In genomic region chr5:43467214-43467613, GRCm38 (mm10) we compare ENCODE assay signal across 28 mouse cellular contexts. TPM values are rescaled to one million over a fixed set of nuclear protein-coding genes. Genes with fewer than 3 reads are reported as not detected.
DNase-seq lines count a peak whose midpoint lies in the region; ATAC-seq and TF ChIP-seq lines count a peak whose summit lies in the region.
"Had no signal": no experiment of that assay in that cellular context is flagged by ENCODE, and none has a peak within 500 bp of the region (broad histone marks: within the 10 kb centered on the region; RNA-seq: fewer than 3 reads in every experiment).

No protein-coding gene starts in this region.

- H3K79me2 ChIP-seq in heart, adult 2 months (replicated peaks; ENCODE audit: control insufficient read depth, insufficient read depth, low read length): no peaks in the 10 kb centered on the region
- no peaks in the 10 kb centered on the region for H3K79me2 ChIP-seq in CH12.LX (replicated peaks; ENCODE audit: control insufficient read depth, extremely low read depth, insufficient read depth, poor library complexity, severe bottlenecking)

- H3K4me2 ChIP-seq in CH12.LX (ENCODE audit: insufficient read depth, low read depth, poor library complexity, severe bottlenecking): no peak overlapping the region
- no peak overlapping the region for H3K4me2 ChIP-seq in hindbrain, embryonic 16.5 days (ENCODE audit: low read length)
- H3K4me2 ChIP-seq: embryonic facial prominence, embryonic 13.5 days; embryonic facial prominence, embryonic 15.5 days; forebrain, embryonic 12.5 days had no signal

- DNase-seq in gastrocnemius, adult 18-20 months (ENCODE audit: low spot score): peak; percentile 18
- DNase-seq in gastrocnemius, postnatal 14 days: no peak
- DNase-seq in heart, adult 11 months: peak; percentile 86
- DNase-seq in heart, adult 2 months: no peak
- DNase-seq in CH12.LX (ENCODE audit: extremely low read depth): peak; percentile 94
- DNase-seq: adrenal gland, adult 2 months; adrenal gland, postnatal 10 days; adrenal gland, postnatal 25 days; B cell, adult 2 months; cerebellum, adult 11 months; cerebellum, adult 18-20 months; cerebellum, adult 8-10 months; cerebellum, adult 9-11 months; cerebellum, postnatal 14 days; cerebellum, postnatal 36 days; embryo, embryonic 11 days had no signal

- dilution Hi-C loops in CH12.LX (cut with MboI; ENCODE audit: extremely low pct_ligation_motif_present, extremely low pct_unique_long_range_greater_than_20kb, low sequenced_read_pairs): no loop called here

- TF ChIP-seq RAD21 in CH12.LX (IDR thresholded peaks at IDR 0.05; ENCODE audit: low read depth, low read length): no peak; the same call in 1 of the 2 replicates

- whole genome bisulfite sequencing in heart, adult 2 months: 30% methylated on average over 3 of the region's 3 CpGs
- WGBS in hindbrain, embryonic 16.5 days: 76% methylated on average over 3 of the region's 3 CpGs

- TF ChIP-seq CTCF in heart, adult 2 months (IDR thresholded peaks at IDR 0.05): no peak
- TF ChIP-seq CTCF in CH12.LX (conservative IDR thresholded peaks at IDR 0.05 in 1 of 2, IDR thresholded peaks at IDR 0.05 in 1 of 2; ENCODE audit: low read depth in 2 of 2, low read length in 2 of 2): no peak

- in situ Hi-C loops in CH12.LX (cut with MboI; ENCODE audit: low pct_ligation_motif_present, low pct_unique_long_range_greater_than_20kb, low sequenced_read_pairs): no loop called here

- no peak overlapping the region for H3K27ac ChIP-seq in heart, adult 2 months
- peak overlapping the region; percentile 53 for H3K27ac ChIP-seq in CH12.LX (ENCODE audit: insufficient read depth, low read depth)
- H3K27ac ChIP-seq in hindbrain, embryonic 16.5 days (ENCODE audit: low read depth, low read length): no peak overlapping the region
- H3K27ac ChIP-seq: embryonic facial prominence, embryonic 13.5 days; embryonic facial prominence, embryonic 15.5 days; forebrain, embryonic 10.5 days; forebrain, embryonic 12.5 days had no signal

- TF ChIP-seq EP300 in heart, adult 2 months (IDR thresholded peaks at IDR 0.05; ENCODE audit: insufficient read depth, low read depth, low read length): no peak
- TF ChIP-seq EP300 in CH12.LX (IDR thresholded peaks at IDR 0.05; ENCODE audit: low read length): peak; percentile 96

- intact Hi-C loops in gastrocnemius, postnatal 14 days (cut with DNase I; ENCODE audit: low total_unique reads): no loop called here
- intact Hi-C loops in heart, adult 2 months (cut with DNase I): no loop called here

- no peaks in the 10 kb centered on the region for H3K36me3 ChIP-seq in heart, adult 2 months (ENCODE audit: control insufficient read depth, insufficient read depth, low read length)
- H3K36me3 ChIP-seq in CH12.LX (replicated peaks in 1 of 2; ENCODE audit: control insufficient read depth in 1 of 2, insufficient read depth in 1 of 2, low read length in 1 of 2): no peaks in the 10 kb centered on the region
- no peaks in the 10 kb centered on the region for H3K36me3 ChIP-seq in hindbrain, embryonic 16.5 days (ENCODE audit: control insufficient read depth, insufficient read depth, low read length)
- H3K36me3 ChIP-seq: embryonic facial prominence, embryonic 13.5 days; embryonic facial prominence, embryonic 15.5 days; forebrain, embryonic 10.5 days; forebrain, embryonic 12.5 days had no signal

- H3K4me1 ChIP-seq in heart, adult 2 months (ENCODE audit: control insufficient read depth, insufficient read depth, low read length): no peaks in the 10 kb centered on the region
- H3K4me1 ChIP-seq in CH12.LX (ENCODE audit: control insufficient read depth in 1 of 2, insufficient read depth in 2 of 2): peaks cover 10 to 90% of the 10 kb centered on the region in 2 experiments
- no peaks in the 10 kb centered on the region for H3K4me1 ChIP-seq in hindbrain, embryonic 16.5 days (ENCODE audit: control insufficient read depth, insufficient read depth, low read depth, low read length)
- H3K4me1 ChIP-seq: embryonic facial prominence, embryonic 13.5 days; embryonic facial prominence, embryonic 15.5 days; forebrain, embryonic 10.5 days; forebrain, embryonic 12.5 days had no signal

- no peak for TF ChIP-seq POLR2A in heart, adult 2 months (IDR thresholded peaks at IDR 0.05; ENCODE audit: insufficient read depth, low read depth, low read length)
- no peak for TF ChIP-seq POLR2A in CH12.LX (IDR thresholded peaks at IDR 0.05; ENCODE audit: low read depth, low read length)

- no peak overlapping the region for H3K9ac ChIP-seq in heart, adult 2 months (ENCODE audit: low read depth, low read length)
- H3K9ac ChIP-seq in CH12.LX (ENCODE audit: insufficient read depth, low read depth): no peak overlapping the region
- H3K9ac ChIP-seq in hindbrain, embryonic 16.5 days (ENCODE audit: low read depth, low read length): no peak overlapping the region
- H3K9ac ChIP-seq: embryonic facial prominence, embryonic 13.5 days; embryonic facial prominence, embryonic 15.5 days; forebrain, embryonic 12.5 days had no signal

- ATAC-seq in hindbrain, embryonic 16.5 days: no peak
- ATAC-seq: CD4-positive, CD25-positive, alpha-beta regulatory T cell, adult 4 months; forebrain, embryonic 14.5 days; forebrain, embryonic 16.5 days had no signal

- no peaks in the 10 kb centered on the region for H3K27me3 ChIP-seq in heart, adult 2 months (ENCODE audit: control insufficient read depth, insufficient read depth, low read length)
- no peaks in the 10 kb centered on the region for H3K27me3 ChIP-seq in CH12.LX (replicated peaks)
- no peaks in the 10 kb centered on the region for H3K27me3 ChIP-seq in hindbrain, embryonic 16.5 days (replicated peaks; ENCODE audit: control insufficient read depth, insufficient read depth, low read length)
- H3K27me3 ChIP-seq: embryonic facial prominence, embryonic 13.5 days; embryonic facial prominence, embryonic 15.5 days; forebrain, embryonic 12.5 days had no signal

- no peaks in the 10 kb centered on the region for H3K9me3 ChIP-seq in CH12.LX (replicated peaks; ENCODE audit: low read length)
- H3K9me3 ChIP-seq in hindbrain, embryonic 16.5 days (ENCODE audit: control insufficient read depth, low read length): no peaks in the 10 kb centered on the region
- H3K9me3 ChIP-seq: embryonic facial prominence, embryonic 13.5 days; embryonic facial prominence, embryonic 15.5 days; forebrain, embryonic 10.5 days; forebrain, embryonic 12.5 days had no signal

- no peak overlapping the region for H3K4me3 ChIP-seq in heart, adult 2 months
- H3K4me3 ChIP-seq in CH12.LX (replicated peaks in 1 of 3; ENCODE audit: low read depth in 2 of 3, low read length in 2 of 3, poor library complexity in 1 of 3): no peak overlapping the region
- no peak overlapping the region for H3K4me3 ChIP-seq in hindbrain, embryonic 16.5 days (ENCODE audit: low read length)
- H3K4me3 ChIP-seq: embryonic facial prominence, embryonic 13.5 days; embryonic facial prominence, embryonic 15.5 days; erythroblast, embryonic 14.5 days; forebrain, embryonic 10.5 days; forebrain, embryonic 12.5 days had no signal

TF ChIP-seq in CH12.LX, 34 proteins besides CTCF, POLR2A, EP300 and RAD21 (continues in another document):
- TF ChIP-seq PAX5 (IDR thresholded peaks at IDR 0.05; ENCODE audit: low read length): no peak
- TF ChIP-seq ELF1 (IDR thresholded peaks at IDR 0.05; ENCODE audit: low read depth, low read length): no peak
- 0 out of 2 replicates have a peak, but pooled peaks have one; percentile 51 for TF ChIP-seq MYC (IDR thresholded peaks at IDR 0.05; ENCODE audit: low read depth, low read length)
- no peak for TF ChIP-seq ZNF384 (IDR thresholded peaks at IDR 0.05; ENCODE audit: low read depth, low read length)
- TF ChIP-seq TBP (conservative IDR thresholded peaks at IDR 0.05; ENCODE audit: low read depth, low read length): no peak
- TF ChIP-seq MAX (IDR thresholded peaks at IDR 0.05; ENCODE audit: low read length): peak; percentile 30; the same call in 1 of the 2 replicates
- no peak for TF ChIP-seq E2F4 (IDR thresholded peaks at IDR 0.05; ENCODE audit: insufficient replicate concordance, low read depth, low read length)
- TF ChIP-seq RCOR1 (conservative IDR thresholded peaks at IDR 0.05; ENCODE audit: low read depth, low read length): peak; percentile 91
- TF ChIP-seq MAFK (IDR thresholded peaks at IDR 0.05; ENCODE audit: insufficient replicate concordance, low read length): peak; percentile 75
- TF ChIP-seq BHLHE40 (IDR thresholded peaks at IDR 0.05; ENCODE audit: low read depth, low read length): peak; percentile 91
- no peak for TF ChIP-seq MAZ (IDR thresholded peaks at IDR 0.05; ENCODE audit: low read depth, low read length)
- peak; percentile 63; the same call in 1 of the 2 replicates for TF ChIP-seq JUN (IDR thresholded peaks at IDR 0.05; ENCODE audit: insufficient read depth, low read depth, low read length)
- TF ChIP-seq SMC3 (IDR thresholded peaks at IDR 0.05; ENCODE audit: low read depth, low read length): no peak
- TF ChIP-seq USF1 (IDR thresholded peaks at IDR 0.05; ENCODE audit: low read depth, low read length): no peak
- no peak for TF ChIP-seq ZKSCAN1 (IDR thresholded peaks at IDR 0.05; ENCODE audit: borderline replicate concordance, low read depth, low read length)
- no peak for TF ChIP-seq HCFC1 (IDR thresholded peaks at IDR 0.05; ENCODE audit: low read depth, low read length)
- peak; percentile 95 for TF ChIP-seq ETS1 (conservative IDR thresholded peaks at IDR 0.05; ENCODE audit: low read depth, low read length)
- peak; percentile 80 for TF ChIP-seq JUND (conservative IDR thresholded peaks at IDR 0.05; ENCODE audit: low read depth, low read length)
- TF ChIP-seq CHD1 (IDR thresholded peaks at IDR 0.05; ENCODE audit: low read depth, low read length): no peak; the same call in 1 of the 2 replicates
- peak; percentile 36; the same call in 1 of the 2 replicates for TF ChIP-seq SIN3A (IDR thresholded peaks at IDR 0.05; ENCODE audit: low read length)
- peak; percentile 91 for TF ChIP-seq TCF12 (IDR thresholded peaks at IDR 0.05; ENCODE audit: low read depth, low read length)
- TF ChIP-seq KAT2A (IDR thresholded peaks at IDR 0.05; ENCODE audit: insufficient replicate concordance, low read length): 0 out of 2 replicates have a peak, but pooled peaks have one; percentile 68
- no peak for TF ChIP-seq USF2 (conservative IDR thresholded peaks at IDR 0.05; ENCODE audit: low read depth, low read length)
- peak; percentile 94 for TF ChIP-seq MEF2A (IDR thresholded peaks at IDR 0.05; ENCODE audit: borderline replicate concordance, low read depth, low read length)

RNA-seq across cellular contexts. Expression of gene C1qtnf7, which starts 48.1 kb away (rescaled TPM):
- 1 to 10 TPM in 1 of 2 experiments, under 1 TPM in 1; 0.46 to 1.1 TPM for total RNA-seq in gastrocnemius, adult 18-20 months (2021)
- total RNA-seq in gastrocnemius, postnatal 14 days (2021): 1 to 10 TPM; 1.1 to 1.5 TPM
- total RNA-seq in heart, adult 2 months (2021): 1 to 10 TPM; 5.4 to 5.8 TPM
- polyA plus RNA-seq in heart, adult 2 months (2012; rRNA removed): 4.6 and 7.8 TPM in 2 replicates
- total RNA-seq in CH12.LX (2012; rRNA removed): not detected in 2 replicates
- total RNA-seq in CH12.LX (2014; rRNA removed): not detected in 2 replicates
- not detected in 2 replicates for polyA plus RNA-seq in CH12.LX (2012; ENCODE audit: insufficient read length, low read depth)
- 1.2 and 1.9 TPM in 2 replicates for polyA plus RNA-seq in hindbrain, embryonic 16.5 days (2015; fragmentation: Nextera tagmentation; extraction: Ambion mirVana)
- total RNA-seq: common myeloid progenitor, adult 5-6 weeks; ES-E14; MEL had no signal
- polyA plus RNA-seq: CD4-positive, CD25-positive, alpha-beta regulatory T cell, adult 4 months; erythroblast, embryonic 14.5 days had no signal

Comparison
In these comparisons a context has a peak if more than half of its experiments do, and no peak if none do; other contexts are left out.
1. DNase-seq: peak in gastrocnemius, adult 18-20 months (single experiment), heart, adult 11 months (single experiment) and CH12.LX (single experiment); none in gastrocnemius, postnatal 14 days (single experiment) and heart, adult 2 months (0 of 2).